Mouse (Mus musculus) olfactory bulb, adult 2 months (tissue): ENCODE data around the gene Gm21256. TPM values are rescaled to one million over a fixed set of nuclear protein-coding genes. Genes with fewer than 3 reads are reported as not detected.
"Not testable (repeated sequence)": the region's sequence is repeated elsewhere in the genome, so short reads cannot be mapped to it uniquely, and the experiment has no call there.

Source experiments
- H3K27ac ChIP-seq: fragments of 200-500 bp; 2 replicates; pipeline ENCODE4 v1.5.1; 2012; ENCODE audit warnings: low read depth, low read length; ENCODE audit not compliant: insufficient read depth
- H3K4me1 ChIP-seq: fragments of 200-500 bp; 2 replicates; pipeline ENCODE4 v1.6.1; 2012; ENCODE audit warnings: low read length; ENCODE audit not compliant: control insufficient read depth, insufficient read depth
- H3K4me3 ChIP-seq: fragments of 200-500 bp; 2 replicates; pipeline ENCODE4 v1.5.1; 2012; ENCODE audit warnings: mild to moderate bottlenecking, low read depth, low read length, moderate library complexity; ENCODE audit not compliant: insufficient read depth
- WGBS: fragments of 180-500 bp; shearing (Covaris S2); methylation state at CpG from one replicate; pipeline ENCODE4 v1.1.7; 2018; 5-methylcytosine and 5-hydroxymethylcytosine counted together
- polyA plus RNA-seq: library from polyadenylated mRNA; stranded (reverse); fragments of >200 nt; gene quantifications from 2 replicates; pipeline ENCODE4 v1.2.4, GENCODE M21; 2012; ENCODE audit warnings: low replicate concordance; ENCODE audit not compliant: missing spikeins, insufficient read depth, insufficient read length

The Gm21256 gene
- polyA plus RNA-seq, result not detected in 2 replicates

DNA sequence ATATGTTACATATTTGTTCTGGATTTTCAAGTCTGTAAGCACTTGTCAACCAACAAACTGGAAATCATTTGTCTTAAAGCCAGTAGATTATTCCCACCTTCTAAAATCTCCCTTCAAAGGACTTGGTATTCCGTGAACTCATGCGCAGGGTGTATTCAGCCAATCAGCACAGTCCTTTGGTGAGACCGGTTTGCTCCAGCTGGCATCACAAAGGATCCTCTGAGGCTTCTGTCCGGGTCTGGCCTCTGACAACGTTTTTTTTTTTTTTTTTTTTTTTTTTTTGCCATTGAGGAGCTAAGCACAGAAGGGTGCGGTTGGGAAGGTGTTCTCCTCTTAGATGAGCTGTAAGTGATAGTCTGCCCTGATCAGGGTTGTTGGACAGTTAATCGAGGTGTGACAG, at the start of gene Gm21256:
Gm21256 (plus strand) TSS at position 301 of the 400 bp plus-strand sequence.
- not testable (repeated sequence) for H3K27ac ChIP-seq, H3K4me3 ChIP-seq, H3K4me1 ChIP-seq
- WGBS, result no CpG with 5 or more reads among the region's 7 CpGs

Other genes with a start within 250 kb of the Gm21256 start
- not detected in 2 replicates for gene Gm21170, start 240.1 kb downstream of the Gm21256 start, polyA plus RNA-seq